Mouse (Mus musculus): ENCODE results near the gene Acap2. TPM values are rescaled to one million over a fixed set of nuclear protein-coding genes. Genes with fewer than 3 reads are reported as not detected.
A peak's percentile ranks its signal among the peaks of the same experiment; 100 is the strongest.

Gene Acap2
- total RNA-seq, 2 experiments from 2014 or later, result 102 to 116 TPM

DNA sequence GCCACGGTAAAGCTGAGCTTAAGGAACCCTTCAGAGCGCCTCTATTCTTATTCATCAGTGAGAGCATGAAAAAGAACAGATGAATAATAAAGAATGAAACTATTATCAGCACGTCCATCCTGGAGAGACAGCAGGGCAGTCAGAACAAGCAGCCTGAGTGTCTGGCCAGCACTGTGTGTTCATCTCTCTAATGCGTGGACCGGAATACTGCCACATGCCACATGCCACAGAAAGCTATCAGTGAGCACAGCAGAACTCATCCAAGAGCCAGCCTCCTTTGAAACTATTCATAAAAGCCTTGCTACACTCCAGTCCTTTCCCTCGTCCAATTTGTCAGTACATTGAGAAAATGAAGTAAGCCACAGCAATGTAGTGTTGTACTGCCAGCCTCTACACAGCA lies 107.0 kb downstream of the Acap2 start:
- peak in 1 of 2 experiments; percentile 55 for DNase-seq (ENCODE audit: low spot score in 2 of 2)

DNA sequence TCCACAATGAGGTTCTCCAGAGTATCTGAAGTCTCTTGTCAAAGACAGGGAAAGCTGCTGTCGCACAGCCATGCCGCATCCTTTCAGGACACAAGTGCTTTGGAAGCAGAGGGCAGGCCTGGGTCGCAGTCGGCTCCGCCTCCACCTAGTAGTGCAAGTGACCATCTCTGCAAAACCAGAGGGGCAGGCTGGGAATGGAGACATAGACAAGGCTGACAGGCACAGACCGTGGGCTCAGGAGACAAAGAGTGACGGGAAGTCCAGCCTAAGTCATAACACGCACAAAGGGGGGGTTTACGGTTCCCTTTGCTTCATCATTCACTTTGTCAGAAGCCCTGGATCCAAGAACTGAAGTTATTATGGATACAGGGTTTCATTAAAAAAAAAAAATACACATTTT lies 107.9 kb downstream of the Acap2 start:
- DNase-seq (ENCODE audit: low spot score in 2 of 2), result no peak

DNA sequence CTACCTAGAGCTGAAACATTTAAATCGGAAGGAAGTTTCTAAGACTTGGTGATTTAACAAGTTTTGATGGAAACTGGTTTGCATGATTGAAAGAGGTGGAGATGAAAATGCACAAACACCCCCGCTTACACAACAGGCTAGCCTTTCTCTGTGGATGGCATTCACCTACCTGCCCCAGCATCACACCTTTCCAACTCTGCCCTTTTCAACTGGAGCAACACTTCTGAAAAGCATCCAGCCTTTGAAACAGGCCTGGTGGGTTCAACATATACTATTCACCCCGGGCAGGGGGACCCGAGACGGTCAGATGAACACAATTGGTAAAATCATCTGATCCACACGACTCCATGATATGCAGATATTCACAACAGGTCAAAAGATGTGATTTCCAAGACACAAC lies 119.2 kb downstream of the Acap2 start:
- no peak for DNase-seq (ENCODE audit: low spot score in 2 of 2)

DNA sequence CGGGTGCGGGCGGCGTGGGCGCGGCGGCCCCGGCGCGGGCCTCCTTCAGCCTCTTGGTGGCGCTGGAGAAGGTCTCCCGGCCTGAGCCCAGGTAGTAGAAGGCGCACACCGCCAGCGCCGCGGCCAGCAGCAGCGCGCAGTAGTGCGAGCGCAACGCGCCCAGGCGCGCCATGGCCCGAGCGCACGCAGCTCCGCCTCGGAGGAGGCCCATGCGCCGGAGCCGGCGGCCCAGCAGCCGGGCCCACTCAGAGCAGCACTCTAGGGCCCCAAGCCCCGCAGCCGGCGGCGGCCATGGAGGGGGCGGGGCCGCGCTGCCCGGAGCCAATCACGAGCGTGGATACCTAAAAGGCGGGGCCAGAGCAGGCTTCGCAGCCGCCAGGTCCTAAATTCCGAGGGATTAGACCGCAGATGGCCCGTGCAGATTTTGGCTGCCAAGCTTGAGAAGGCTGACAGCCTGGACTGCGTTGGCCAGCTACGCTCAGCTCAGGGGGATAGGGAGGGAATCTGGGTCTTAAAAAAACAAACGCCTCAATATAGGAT lies 119.8 kb downstream of the Acap2 start, which contains the start of gene Xxylt1:
Gene Xxylt1 (minus strand): TSS at position 308 of the 540 bp plus-strand sequence.
- peak; percentile 95 to 97 for DNase-seq (ENCODE audit: low spot score in 2 of 2)

DNA sequence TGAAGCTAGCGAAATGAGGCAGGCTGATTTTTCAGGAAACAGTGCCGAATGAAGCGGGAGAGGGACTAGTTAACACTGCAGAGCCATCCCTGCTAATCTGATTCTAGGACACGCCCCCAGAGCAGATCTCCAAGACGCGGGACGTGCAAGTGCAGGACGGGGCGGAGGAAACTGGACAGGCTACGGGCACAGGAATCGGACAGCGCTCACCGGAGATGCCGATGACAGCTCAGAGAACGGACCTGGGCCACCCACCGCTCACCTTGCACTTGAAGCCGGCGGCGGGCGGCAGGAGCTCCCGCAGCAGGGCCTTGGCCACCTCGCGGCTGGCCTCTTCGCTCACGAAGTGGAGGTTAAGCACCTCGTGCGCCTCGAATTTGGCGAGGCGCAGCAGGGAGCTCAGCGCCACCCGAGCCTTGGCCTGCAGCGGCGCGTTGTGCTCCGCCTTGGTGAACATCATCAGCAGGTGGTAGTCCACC lies 120.4 kb downstream of the Acap2 start:
- peak; percentile 37 to 62 for DNase-seq (ENCODE audit: low spot score in 2 of 2)

DNA sequence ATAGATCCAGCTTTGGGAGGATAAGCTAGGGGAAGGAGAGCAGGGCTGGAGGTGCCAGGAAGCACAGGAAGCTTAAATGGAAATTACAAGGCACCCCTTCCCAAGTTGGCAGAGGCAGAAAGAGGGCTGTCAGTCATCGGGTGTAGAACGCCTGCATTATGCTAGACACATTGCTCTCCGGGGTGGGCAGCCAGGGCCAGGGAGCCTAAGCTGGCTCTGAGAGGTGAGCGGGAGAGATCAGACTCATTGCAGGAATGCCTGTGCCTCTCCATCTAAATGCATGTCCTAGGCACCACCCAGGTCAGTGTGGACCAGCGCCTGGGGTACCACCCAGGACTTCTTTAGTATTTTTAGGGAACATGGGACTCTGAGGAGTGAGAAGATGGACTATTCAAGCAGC lies 123.6 kb downstream of the Acap2 start:
- DNase-seq (ENCODE audit: low spot score in 2 of 2), result no peak

DNA sequence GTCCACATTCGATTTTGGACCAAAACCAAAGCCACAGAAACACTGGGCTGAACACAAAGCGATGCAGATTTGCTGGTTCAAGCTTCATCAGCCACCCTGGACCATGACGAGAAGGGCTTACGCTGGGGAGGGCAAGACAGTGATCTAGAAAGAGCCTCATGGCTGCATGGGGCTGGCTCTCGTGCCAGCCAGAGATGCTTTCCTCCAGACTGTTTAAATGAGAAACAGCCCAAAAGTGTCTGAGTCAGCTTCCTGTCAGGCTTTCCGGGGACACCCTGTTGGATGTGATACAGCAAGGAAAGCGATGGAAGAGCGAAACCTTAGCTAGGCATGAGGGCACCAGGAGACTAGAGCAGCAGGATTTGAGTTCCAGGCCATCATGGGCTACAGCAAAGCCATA lies 124.6 kb downstream of the Acap2 start:
- DNase-seq (ENCODE audit: low spot score in 2 of 2), result no peak

DNA sequence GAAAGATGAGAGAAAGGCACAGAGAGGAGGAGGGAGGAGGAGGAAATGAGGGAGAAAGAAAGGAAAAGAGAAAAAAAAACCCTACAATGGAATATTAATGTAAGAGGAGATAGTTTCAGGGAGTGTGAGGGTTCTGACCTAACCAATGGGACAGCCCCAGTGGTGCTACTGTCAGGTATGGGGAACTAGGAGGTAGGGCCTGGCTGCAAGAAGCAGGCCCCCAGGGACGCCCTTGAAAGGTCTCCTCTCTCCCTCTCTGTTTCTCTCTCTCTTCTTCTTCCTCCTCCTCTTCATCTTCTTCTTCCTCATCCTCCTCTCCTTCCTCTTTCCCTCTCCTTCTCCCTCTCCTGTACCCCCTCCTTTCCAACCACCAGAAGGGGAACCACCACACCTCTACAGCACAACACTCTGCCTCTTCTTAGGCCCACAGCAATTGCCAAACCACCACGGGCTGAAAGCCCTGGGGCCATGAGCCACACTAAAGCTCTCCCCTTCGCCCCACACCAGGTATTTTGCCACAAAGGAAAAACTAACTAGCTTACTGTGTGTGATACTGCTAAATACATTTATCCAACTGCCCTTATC lies 126.6 kb downstream of the Acap2 start:
- DNase-seq (ENCODE audit: low spot score in 2 of 2), result no peak

DNA sequence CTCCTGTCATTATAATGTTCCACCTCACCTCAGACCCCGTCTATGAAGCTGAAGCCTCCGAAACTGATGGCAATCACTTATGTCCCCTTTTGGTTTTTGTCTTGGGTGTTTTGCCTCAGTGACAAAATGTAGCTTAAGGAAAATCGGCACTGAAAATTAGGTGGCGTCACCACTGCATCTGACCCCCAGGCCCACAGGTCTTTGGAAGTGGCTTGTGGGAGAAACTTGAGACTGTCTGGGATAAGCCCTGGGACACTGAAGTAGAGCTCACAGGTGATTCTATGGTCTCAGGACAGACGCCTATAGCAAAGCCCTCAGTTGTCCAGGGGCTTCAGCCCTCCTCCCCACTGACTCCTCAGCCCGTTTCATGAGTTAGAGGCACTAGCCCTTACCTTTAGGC lies 129.3 kb downstream of the Acap2 start:
- no peak for DNase-seq (ENCODE audit: low spot score in 2 of 2)

DNA sequence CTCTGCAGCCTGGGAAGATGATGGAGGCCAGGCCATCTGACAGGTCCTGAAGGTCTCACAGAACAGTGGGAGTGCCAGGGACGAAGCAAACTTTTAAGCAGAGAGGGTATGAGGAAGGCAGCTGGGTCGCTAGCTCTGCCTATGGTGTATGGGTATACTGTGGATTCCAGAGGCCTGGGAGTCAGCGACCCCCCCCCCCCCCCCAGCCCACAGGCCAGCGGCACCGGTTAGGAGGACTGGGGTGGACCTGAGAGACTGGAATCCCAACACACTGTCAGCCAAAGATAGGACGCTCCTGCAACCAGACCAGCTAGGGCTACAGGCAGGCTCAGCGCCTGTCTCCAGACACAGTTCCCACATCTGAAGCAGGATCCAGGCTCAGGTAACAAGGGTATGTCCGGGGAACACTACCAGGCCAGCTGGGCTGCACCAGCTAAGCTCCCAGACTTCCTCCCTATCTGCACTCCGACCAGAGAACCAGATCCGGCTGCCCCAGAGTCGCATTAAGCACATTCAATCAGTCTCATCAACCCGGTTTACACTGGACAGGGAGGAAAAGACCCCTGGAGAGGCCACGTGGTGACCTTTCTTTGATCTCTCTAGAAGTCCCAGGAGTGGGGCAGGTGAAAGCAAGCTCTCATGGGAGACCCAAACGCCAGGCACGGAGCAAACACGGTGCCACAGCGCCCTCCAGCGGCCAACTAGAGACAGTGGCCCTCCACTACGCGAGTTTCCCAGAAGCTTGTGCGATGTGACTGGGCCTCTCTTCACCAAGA lies 130.5 kb downstream of the Acap2 start:
- DNase-seq (ENCODE audit: low spot score in 2 of 2), result peak; percentile 87 to 88

DNA sequence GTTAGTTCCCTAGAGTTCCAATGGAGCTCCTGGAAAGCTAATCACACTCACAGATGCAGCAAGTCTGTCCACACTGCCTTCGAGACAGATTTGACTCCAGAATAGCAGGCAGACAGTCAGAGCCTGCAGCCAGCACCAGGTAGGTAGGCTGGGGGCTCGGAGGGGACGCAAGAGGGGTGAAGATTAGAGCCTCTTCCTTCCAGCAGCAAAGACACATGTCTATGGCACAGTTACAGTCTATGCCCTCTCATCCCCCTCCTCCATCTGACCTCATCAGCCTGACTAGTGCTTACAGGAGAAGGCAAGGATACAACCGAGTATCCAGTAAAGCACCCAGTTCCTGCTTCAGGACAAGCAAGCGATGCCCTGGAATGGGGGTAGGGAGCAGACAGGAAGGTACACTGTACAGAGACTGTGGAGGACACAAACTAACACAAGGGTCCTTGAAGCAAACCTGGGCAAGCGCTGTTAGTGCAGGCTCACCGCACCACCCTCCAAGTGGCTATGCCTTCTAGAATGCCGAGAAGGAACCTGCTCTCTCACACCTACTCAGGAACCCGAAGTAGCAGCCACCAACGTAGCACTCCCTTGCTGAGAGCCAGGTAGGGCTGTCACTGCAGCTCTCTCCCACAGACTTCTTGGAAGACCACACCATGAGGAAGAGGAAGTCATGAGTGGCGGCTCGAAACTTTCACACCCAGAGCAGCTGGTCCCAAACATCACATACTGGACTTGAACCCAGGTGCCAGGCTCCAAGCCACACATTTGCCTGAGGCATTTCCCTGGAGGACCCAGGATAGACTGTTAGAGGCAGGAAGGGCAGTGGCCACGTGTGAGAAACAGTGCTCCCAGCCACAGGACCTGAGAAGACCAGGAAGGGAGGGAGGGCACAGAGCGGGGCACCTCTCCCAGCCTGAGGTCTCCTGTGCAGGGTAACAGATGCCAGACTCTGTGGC lies 131.6 kb downstream of the Acap2 start:
- DNase-seq (ENCODE audit: low spot score in 2 of 2), result no peak

DNA sequence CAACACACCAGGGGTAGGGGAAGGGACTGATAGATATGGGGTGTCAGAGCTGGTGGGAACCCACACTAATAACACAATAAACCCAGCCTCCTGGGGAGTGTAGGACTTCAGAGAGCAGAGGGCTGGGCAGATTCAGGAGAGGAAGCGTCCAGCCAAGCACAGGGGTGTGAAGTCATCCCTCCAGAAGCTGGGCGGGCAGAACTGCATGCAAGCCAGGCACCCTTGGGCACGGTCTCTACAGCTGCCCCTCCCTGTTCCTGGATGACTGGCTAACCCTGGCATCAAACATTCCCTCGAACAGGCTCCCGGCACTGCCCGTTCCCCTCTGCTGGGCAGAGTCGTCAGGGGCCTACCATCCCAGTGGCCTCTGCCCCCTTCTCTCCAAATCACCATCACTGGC lies 132.8 kb downstream of the Acap2 start:
- DNase-seq (ENCODE audit: low spot score in 2 of 2), result no peak

DNA sequence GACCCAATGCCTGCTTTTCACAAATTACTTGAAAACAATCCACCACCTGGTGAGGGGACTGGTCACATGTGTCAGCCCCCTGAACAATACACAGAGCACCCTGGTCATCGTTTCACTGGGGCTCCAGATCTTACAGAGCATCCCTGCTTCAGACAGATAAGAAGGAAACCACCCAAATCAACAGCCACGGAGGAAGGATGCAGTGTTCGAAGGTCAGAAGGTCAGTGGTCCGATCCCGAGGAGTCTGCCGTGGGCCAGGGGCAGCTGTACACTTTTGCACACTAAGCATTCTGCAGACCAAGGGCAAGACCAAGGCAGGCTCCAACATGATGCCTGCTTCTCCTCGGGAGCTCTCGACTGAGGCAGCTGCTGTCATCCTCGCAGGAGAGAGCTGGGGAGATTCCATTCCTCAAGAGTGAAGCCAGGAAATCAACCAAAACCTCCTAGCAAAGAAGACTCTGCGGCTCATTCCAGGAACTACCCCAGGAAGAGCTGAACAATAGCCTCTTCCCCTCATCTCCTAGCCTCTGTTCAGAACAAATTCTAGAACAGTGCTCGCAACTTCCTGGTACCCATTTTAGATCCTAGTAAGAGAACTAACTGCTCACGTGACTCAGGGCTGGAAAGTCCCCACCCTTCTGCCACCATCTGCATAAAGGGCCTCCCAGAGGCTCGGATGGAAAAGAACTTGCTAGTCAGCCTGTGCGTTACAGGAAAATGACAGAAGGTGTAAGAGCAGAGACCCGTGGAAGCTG lies 134.5 kb downstream of the Acap2 start:
- no peak for DNase-seq (ENCODE audit: low spot score in 2 of 2)

DNA sequence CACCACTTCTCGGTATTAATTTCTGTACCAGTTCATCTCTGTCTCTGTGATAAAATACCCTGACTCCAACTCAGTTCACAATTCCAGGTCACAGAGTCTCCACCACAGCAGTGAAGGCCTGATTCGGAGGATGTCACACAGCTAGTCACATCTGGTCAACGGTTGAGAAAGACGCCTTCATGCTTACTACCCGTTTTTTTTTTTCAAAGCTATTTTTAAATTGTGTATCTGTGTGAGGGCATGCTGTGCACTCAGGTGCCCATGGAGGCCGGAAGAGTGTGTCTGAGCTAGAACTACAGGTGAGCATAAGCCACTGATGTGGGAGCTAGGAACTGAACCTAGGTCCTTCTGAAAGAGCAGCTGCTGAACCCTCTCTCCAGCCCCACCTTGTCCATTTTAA lies 136.3 kb downstream of the Acap2 start:
- no peak for DNase-seq (ENCODE audit: low spot score in 2 of 2)

DNA sequence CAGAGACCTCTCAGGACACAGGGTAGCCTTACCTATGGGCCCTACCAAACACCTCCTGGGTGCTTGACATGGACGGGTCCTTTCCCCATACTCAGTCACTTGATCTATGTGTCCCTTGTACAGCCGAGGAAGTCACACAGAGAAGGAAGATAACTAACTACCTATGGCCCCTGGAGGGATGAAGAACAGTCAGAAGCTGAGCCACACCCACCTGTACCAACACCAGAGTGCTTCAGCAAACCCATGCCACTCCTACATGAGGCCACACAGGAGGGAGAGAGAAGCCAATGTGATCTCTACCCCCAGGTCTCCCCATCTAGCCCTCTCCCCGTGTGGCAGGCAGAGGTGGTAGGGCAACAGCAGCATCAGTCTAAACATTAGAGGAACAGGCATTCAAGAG lies 138.1 kb downstream of the Acap2 start:
- no peak for DNase-seq (ENCODE audit: low spot score in 2 of 2)

DNA sequence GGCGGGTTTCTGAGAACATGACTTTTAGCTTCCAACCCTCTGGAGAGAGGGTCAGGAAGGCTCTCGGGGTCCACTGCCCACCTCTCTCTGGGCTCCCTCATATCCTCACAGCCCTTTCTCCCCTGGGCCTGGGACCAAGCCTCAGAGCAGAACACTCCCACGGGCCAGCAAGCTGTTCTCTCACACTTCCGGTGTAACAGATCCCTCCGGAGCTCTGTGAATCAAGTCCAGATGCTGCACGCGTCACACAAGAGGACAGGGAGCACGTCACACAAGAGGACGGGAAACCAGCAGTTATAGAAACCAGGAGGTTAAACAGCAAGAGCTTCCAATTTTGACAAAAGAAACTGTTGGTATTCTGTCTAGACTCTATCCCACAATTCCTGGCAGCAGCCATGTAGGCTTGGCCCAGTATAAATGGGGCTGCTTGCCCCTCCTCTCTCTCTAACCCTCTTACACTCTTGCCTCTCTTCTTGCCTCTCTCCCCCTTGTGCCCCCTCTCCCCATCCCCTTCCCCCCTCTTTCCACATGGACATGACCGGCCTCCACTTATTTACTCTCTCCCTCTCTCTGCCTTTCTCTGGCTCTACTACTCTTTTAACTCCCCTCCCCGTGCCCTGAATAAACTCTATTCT lies 139.7 kb downstream of the Acap2 start:
- peak in 1 of 2 experiments; percentile 15 for DNase-seq (ENCODE audit: low spot score in 2 of 2)

DNA sequence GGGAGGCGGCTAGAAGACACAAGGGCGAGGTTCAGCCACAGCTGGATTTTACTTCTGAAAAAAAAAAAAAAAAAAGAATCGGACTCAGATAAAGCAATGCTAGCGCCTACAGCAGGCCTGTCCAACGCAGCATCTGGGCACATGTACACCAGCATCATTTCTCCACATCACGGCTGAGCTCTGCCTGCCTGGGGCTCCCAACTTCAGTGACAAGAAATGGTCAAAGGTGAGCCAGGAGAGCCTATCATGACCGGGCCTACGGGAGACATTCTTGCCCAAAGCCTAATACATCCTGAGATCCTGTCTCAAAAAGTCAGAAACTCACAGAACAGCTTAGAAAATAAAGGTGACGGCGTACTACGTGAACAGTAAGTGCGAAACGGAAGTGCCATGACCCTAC lies 140.3 kb downstream of the Acap2 start:
- DNase-seq (ENCODE audit: low spot score in 2 of 2), result no peak

DNA sequence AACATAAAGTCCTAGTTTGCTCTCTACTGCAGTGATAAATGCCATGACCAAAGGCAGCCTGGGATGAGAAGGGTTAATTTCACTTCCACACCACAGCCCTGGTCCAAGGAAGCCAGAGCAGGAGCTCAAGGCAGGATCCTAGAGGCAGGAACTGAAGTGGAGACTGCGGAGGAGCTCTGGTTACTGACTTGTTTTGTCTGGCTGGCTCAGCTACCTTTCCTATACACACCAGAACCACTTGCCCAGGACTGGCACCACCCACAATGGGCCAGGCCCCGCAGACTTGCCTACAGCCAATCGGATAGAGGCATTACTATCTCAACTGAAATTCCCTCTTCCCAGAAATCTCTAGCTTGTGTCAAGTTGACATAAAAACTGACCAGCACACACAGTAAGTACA lies 140.8 kb downstream of the Acap2 start:
- no peak for DNase-seq (ENCODE audit: low spot score in 2 of 2)

DNA sequence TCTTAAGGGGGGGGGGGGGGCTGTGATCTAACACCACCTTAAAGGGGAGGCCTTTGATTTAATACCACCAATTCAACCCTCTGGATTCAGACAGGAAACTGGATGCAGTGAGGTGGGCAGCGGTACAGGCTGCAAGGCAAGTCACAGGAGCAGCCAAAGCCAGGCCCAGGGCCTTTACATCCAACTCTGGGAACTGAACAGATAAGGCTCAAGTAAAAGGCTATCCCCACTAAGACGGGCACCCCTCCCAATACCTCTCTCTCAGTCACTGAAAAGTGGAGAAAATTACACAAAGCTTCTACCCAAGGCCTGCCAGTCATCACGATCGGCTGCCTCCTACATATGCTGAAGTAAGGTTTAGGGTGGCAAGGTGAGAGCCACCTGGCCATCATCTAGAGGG lies 141.3 kb downstream of the Acap2 start:
- no peak for DNase-seq (ENCODE audit: low spot score in 2 of 2)

DNA sequence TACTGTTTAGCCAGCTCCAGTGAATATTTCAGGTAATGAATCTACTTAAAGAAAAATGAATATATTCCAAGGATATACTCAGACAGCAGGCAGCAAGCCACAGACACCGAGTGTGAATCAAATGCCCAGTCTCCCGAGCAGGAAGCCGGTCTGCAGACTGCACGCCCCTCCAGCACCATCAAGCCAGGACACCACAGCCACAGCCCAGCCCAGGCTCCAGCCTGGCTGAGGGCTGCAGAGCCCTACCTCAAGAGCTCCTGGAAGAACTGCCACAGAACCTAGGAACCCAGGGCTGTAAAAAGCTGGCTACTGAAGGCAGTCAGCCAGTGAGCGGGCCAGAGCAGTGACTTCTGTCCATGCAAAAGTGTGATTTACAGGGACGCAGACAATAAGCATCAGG lies 148.2 kb downstream of the Acap2 start:
- DNase-seq (ENCODE audit: low spot score in 2 of 2), result no peak

Measured in layer of hippocampus, postnatal 14 days (tissue).